Mouse (Mus musculus) ES-Bruce4 (cell line): ENCODE data around the gene Kxd1. TPM values are rescaled to one million over a fixed set of nuclear protein-coding genes. Genes with fewer than 3 reads are reported as not detected.

Source experiments
- H3K27ac ChIP-seq: 2 replicates; pipeline ENCODE4 v1.5.1; 2012; ENCODE audit warnings: low read length, inconsistent platforms; ENCODE audit not compliant: insufficient read depth
- H3K27me3 ChIP-seq: 2 replicates; pipeline ENCODE4 v1.6.1; 2012; ENCODE audit warnings: mild to moderate bottlenecking, low read length, inconsistent platforms; ENCODE audit not compliant: control insufficient read depth, poor library complexity, insufficient read depth, severe bottlenecking
- H3K36me3 ChIP-seq: 2 replicates; pipeline ENCODE4 v1.6.1; 2012; ENCODE audit warnings: inconsistent platforms, mild to moderate bottlenecking, low read length, moderate library complexity; ENCODE audit not compliant: control insufficient read depth, poor library complexity, insufficient read depth, severe bottlenecking
- H3K4me1 ChIP-seq: one replicate; pipeline ENCODE4 v1.8.1; 2011; ENCODE audit warnings: low read length; ENCODE audit not compliant: control insufficient read depth, insufficient read depth
- H3K4me3 ChIP-seq: 2 replicates; pipeline ENCODE4 v1.5.1; 2011; ENCODE audit warnings: low read depth, mild to moderate bottlenecking, low read length
- H3K9ac ChIP-seq: 2 replicates; pipeline ENCODE4 v1.6.1; 2012; ENCODE audit warnings: low read depth, mild to moderate bottlenecking, inconsistent platforms; ENCODE audit not compliant: poor library complexity, severe bottlenecking
- H3K9me3 ChIP-seq: replicated peaks from 2 replicates; pipeline ENCODE4 v1.6.1; 2012; ENCODE audit warnings: mild to moderate bottlenecking, low read length, inconsistent platforms; ENCODE audit not compliant: control insufficient read depth, poor library complexity, insufficient read depth, severe bottlenecking
- CTCF ChIP-seq: IDR thresholded peaks from one replicate; pipeline ENCODE4 v1.8.1; 2011; ENCODE audit warnings: low read depth, low read length
- EP300 ChIP-seq: IDR thresholded peaks from 2 replicates; pipeline ENCODE4 v1.6.1; 2011; ENCODE audit warnings: low read depth, low read length; ENCODE audit not compliant: insufficient read depth
- POLR2A ChIP-seq: IDR thresholded peaks from one replicate; pipeline ENCODE4 v1.8.1; 2011; ENCODE audit warnings: low read length; ENCODE audit not compliant: insufficient read depth
- polyA plus RNA-seq: library from polyadenylated mRNA; stranded (reverse); fragments of >200 nt; gene quantifications from 2 replicates; pipeline ENCODE4 v1.2.4, GENCODE M21; 2011; ENCODE audit warnings: low read depth; ENCODE audit not compliant: missing spikeins, insufficient read depth, insufficient read length

The Kxd1 gene
- polyA plus RNA-seq, 1 experiment, result 57.4 TPM

DNA sequence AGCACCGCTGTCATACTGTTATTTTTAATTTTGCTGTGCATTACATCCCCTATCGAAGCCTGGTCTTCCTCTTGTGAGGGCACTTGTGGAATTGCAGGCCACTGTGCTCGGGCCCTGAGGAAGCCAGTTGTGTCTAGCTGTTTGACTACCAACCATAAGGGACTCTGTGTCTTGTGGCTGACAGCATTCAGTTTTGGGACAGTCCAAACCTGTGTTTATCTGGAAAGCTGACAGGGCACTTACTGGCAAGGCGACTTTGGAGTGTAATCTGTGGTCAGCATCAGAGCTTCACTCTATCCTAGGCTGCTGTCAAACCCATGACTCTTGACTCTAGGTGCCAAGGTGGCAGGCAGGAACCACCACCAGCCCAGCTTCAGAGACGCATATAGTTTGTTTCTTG lies 13.3 kb upstream of the Kxd1 start:
- Histone ChIP-seq H3K27me3 (no peaks in the 10 kb centered on the region), H3K9me3 (no peaks in the 10 kb centered on the region), H3K4me3 (no peak overlapping the region), H3K4me1 (no peaks in the 10 kb centered on the region), H3K9ac (no peak overlapping the region), H3K36me3 (no peaks in the 10 kb centered on the region), H3K27ac (no peak overlapping the region)
- no peak for TF ChIP-seq POLR2A
- TF ChIP-seq CTCF, result no peak
- no peak for TF ChIP-seq EP300

DNA sequence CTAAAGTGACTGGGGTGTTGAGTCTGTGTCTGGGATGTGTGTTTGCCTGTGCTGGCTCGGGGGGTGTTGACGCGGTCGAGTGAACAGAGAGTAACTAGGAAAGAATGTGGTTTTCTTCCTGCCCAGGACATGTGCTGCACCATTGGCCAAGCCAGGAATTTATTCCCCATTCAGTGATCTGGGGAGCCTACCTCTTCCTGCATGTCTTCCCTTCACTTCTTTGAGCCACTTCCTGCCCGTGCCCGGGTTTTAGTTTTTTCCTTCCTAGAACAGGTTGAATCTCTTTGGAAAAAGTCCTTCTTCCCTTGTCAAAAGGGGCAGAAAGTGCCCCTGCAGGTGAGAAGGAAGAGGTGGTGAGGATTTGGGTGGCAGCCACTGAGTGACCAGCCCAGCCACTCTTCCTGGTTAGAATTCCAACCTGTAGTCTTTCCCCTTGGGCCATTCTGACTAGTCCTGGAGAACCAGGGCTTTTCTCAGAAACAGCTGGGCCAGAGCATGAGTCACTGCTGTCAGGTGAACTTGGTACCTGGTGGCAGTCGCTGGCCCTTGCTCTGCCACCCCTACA lies 12.8 kb upstream of the Kxd1 start:
- no peaks in the 10 kb centered on the region for H3K27me3 ChIP-seq
- no peaks in the 10 kb centered on the region for H3K9me3 ChIP-seq
- no peaks in the 10 kb centered on the region for H3K4me1 ChIP-seq
- peak overlapping the region; percentile 82 for H3K4me3 ChIP-seq
- no peaks in the 10 kb centered on the region for H3K36me3 ChIP-seq
- TF ChIP-seq EP300 (no peak), CTCF (no peak), POLR2A (no peak)
- H3K27ac ChIP-seq, result no peak overlapping the region
- peak overlapping the region; percentile 82 for H3K9ac ChIP-seq

DNA sequence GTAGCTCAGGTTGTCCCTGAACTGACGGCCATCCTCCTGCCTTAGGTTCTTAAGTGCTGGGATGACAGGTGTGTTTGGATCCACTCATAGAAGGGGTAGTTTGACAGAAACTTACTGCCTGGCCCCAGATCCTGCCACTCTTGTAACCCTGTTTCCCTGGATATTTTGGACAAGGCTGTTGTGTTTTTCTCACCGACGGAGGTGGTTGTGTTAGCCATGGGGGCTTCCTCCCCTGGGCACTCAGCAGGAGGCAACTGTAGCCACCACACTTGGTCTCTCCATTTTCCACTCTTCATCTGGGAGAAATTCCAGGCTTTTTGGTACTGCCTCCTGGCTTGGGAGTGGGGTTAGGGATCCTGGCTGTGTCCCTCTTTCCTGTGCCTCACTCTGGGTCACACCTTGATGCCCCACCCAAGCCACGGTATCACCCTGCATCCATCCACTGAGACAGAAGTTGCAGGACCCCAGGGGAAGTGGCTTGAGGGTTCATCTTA lies 12.3 kb upstream of the Kxd1 start:
- Histone ChIP-seq H3K9ac (peak overlapping the region; percentile 82), H3K4me1 (no peaks in the 10 kb centered on the region), H3K4me3 (peak overlapping the region; percentile 82), H3K27me3 (no peaks in the 10 kb centered on the region), H3K36me3 (no peaks in the 10 kb centered on the region), H3K9me3 (no peaks in the 10 kb centered on the region), H3K27ac (no peak overlapping the region)
- TF ChIP-seq POLR2A, result no peak
- TF ChIP-seq EP300, result no peak
- no peak for TF ChIP-seq CTCF

DNA sequence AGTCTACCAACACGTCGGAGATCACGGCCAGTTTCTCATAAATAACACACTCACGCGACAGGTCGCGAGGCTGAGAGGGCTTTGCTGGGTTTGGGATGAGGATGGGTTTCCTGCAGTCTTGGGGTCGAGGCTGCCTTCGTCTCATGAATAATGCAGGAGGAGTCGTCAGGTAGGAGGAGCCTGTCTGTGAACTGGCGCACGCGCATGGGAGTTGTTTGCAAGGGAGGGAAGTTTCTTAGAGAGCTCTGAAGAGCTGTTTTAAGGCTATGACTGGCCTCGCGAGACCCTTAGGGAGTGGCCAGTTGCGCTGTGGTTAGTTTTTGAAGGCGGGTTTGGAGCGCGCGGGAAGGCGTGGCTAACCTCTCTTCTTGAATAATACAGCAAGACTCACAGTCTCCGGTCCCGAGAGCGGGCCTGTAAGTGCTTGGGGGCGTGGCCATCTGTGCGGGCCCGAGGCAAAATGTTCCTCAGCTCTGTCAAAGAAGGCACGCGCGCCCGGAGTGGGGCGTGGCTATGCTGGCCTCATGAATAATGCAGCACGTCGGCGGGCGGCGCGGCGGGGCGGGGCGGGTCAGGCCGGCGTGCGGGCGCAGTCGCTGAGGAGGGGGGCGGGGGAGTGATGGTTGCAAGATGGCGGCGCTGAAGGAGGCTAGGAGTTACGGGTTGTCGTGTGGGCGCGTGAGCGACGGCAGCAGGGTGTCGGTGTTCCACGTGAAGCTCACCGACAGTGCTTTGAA lies 11.5 kb upstream of the Kxd1 start, which contains the start of gene Ell:
Gene Ell, plus strand, starts transcription at position 381 of the 737 bp plus-strand sequence.
- Histone ChIP-seq H3K36me3 (no peaks in the 10 kb centered on the region; the same call in 1 of the 2 replicates), H3K9me3 (no peaks in the 10 kb centered on the region), H3K27ac (peak within 1 kb of the TSS; percentile 71), H3K4me3 (peak within 1 kb of the TSS; percentile 82), H3K9ac (peak within 1 kb of the TSS; percentile 82), H3K4me1 (no peaks in the 10 kb centered on the region), H3K27me3 (no peaks in the 10 kb centered on the region)
- TF ChIP-seq POLR2A, result peak; percentile 75
- TF ChIP-seq EP300, result no peak
- no peak for TF ChIP-seq CTCF

DNA sequence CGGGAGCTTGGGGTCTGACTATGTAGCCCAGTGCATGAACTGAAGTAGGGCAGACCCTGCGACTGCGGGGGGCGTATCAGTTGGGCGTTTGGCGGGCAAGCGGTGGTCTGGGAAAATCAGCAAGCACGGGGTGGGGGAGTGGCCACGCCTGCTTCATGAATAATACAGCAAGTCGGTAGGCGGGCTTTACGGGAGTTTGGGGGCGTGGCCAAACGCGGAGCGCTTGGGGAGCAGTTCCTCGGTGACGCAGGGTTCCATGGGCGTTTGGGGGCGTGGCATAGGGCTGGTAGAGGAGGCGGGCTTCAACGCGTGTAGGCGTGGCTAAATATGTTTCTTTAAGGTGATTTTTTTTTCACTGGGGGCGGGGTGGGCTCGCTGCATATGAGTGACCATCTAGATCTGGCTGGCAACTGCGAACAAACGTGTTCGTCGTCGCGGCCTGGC lies 10.9 kb upstream of the Kxd1 start:
- H3K9ac ChIP-seq, result peak overlapping the region; percentile 82
- no peaks in the 10 kb centered on the region for H3K4me1 ChIP-seq
- peak overlapping the region; percentile 72 for H3K4me3 ChIP-seq
- H3K9me3 ChIP-seq, result no peaks in the 10 kb centered on the region
- peaks cover 5% of the 10 kb centered on the region; the same call in 1 of the 2 replicates for H3K36me3 ChIP-seq
- TF ChIP-seq POLR2A (no peak), CTCF (no peak), EP300 (no peak)
- peak overlapping the region; percentile 71 for H3K27ac ChIP-seq
- no peaks in the 10 kb centered on the region for H3K27me3 ChIP-seq

DNA sequence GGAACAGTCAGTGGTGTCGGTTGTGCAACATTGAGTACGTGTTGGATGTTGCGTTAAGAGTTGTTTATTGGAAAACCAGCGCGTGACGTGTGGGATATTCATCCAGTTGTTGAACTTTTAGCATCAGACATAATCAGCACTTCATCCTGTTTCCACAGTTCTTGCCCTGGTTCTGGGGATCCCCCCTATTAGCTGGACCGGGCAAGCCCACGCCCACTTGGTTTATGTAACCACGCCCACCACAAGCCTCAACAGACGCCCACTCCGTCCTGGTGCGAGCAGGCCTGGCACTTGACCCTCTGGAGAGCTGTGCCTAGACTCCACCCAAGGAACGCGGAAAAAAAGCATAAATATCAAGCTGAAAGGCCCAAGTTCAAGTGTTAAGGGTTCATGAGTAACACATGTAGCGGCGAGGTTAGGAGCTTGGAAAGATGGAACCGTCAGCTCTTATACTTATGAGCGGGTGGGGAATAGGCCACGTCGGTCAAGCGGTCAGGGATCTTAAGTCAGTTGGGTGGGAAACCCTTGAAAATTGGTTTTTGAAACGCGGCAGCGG lies 10.3 kb upstream of the Kxd1 start:
- Histone ChIP-seq H3K9me3 (no peaks in the 10 kb centered on the region), H3K4me1 (no peaks in the 10 kb centered on the region), H3K4me3 (peak overlapping the region; percentile 65), H3K27me3 (no peaks in the 10 kb centered on the region), H3K36me3 (peaks cover 5% of the 10 kb centered on the region; the same call in 1 of the 2 replicates), H3K9ac (peak overlapping the region; percentile 82), H3K27ac (peak overlapping the region; percentile 70)
- TF ChIP-seq POLR2A, result no peak
